Mouse (Mus musculus) spleen, adult 2 months (tissue): Measurements from ENCODE around the gene Lrig2. TPM values are rescaled to one million over a fixed set of nuclear protein-coding genes. Genes with fewer than 3 reads are reported as not detected.

Source experiments
- DNase-seq, 2 experiments: peaks; one replicate each; pipeline versions ENCODE4 v3.0.0 to v3.0.0-alpha.2; 2012 to 2021; ENCODE audit warnings: low spot score in 2 of 2, low read depth in 1 of 2
- H3K27ac ChIP-seq: fragments of 200-500 bp; 2 replicates; pipeline ENCODE4 v1.5.1; 2012; ENCODE audit warnings: low read length, inconsistent platforms; ENCODE audit not compliant: insufficient read depth
- H3K27me3 ChIP-seq: fragments of 200-500 bp; 2 replicates; pipeline ENCODE4 v1.6.1; 2012; ENCODE audit warnings: mild to moderate bottlenecking, moderate library complexity, low read length, inconsistent platforms; ENCODE audit not compliant: control insufficient read depth, insufficient read depth
- H3K36me3 ChIP-seq: fragments of 200-500 bp; 2 replicates; pipeline ENCODE4 v1.6.1; 2012; ENCODE audit warnings: mild to moderate bottlenecking, low read length, inconsistent platforms; ENCODE audit not compliant: control insufficient read depth, insufficient read depth
- H3K4me1 ChIP-seq: fragments of 200-500 bp; 2 replicates; pipeline ENCODE4 v1.6.1; 2011; ENCODE audit warnings: inconsistent platforms; ENCODE audit not compliant: control insufficient read depth, insufficient read depth, insufficient read length
- H3K4me3 ChIP-seq: fragments of 200-500 bp; 2 replicates; pipeline ENCODE4 v1.5.1; 2011; ENCODE audit warnings: mild to moderate bottlenecking, inconsistent platforms; ENCODE audit not compliant: insufficient read depth, insufficient read length; ENCODE audit errors: extremely low read depth
- CTCF ChIP-seq: fragments of 200-500 bp; IDR thresholded peaks from 2 replicates; pipeline ENCODE4 v1.5.1; 2011; ENCODE audit warnings: mild to moderate bottlenecking, inconsistent platforms; ENCODE audit not compliant: insufficient read depth, insufficient read length, insufficient replicate concordance; ENCODE audit errors: extremely low read depth
- POLR2A ChIP-seq: fragments of 200-500 bp; IDR thresholded peaks from 2 replicates; pipeline ENCODE4 v1.6.1; 2011; ENCODE audit warnings: low read depth, low read length, inconsistent platforms
- WGBS: fragments of 180-500 bp; shearing (Covaris S2); methylation state at CpG from one replicate; pipeline ENCODE4 v1.1.7; 2018; 5-methylcytosine and 5-hydroxymethylcytosine counted together
- polyA plus RNA-seq: library from polyadenylated mRNA; depleted of rRNA; stranded (reverse); fragments of >200 nt; gene quantifications from 2 replicates; pipeline ENCODE4 v1.2.3, GENCODE M21; 2012

Gene Lrig2
- polyA plus RNA-seq, 1 experiment = 6.0 TPM

DNA sequence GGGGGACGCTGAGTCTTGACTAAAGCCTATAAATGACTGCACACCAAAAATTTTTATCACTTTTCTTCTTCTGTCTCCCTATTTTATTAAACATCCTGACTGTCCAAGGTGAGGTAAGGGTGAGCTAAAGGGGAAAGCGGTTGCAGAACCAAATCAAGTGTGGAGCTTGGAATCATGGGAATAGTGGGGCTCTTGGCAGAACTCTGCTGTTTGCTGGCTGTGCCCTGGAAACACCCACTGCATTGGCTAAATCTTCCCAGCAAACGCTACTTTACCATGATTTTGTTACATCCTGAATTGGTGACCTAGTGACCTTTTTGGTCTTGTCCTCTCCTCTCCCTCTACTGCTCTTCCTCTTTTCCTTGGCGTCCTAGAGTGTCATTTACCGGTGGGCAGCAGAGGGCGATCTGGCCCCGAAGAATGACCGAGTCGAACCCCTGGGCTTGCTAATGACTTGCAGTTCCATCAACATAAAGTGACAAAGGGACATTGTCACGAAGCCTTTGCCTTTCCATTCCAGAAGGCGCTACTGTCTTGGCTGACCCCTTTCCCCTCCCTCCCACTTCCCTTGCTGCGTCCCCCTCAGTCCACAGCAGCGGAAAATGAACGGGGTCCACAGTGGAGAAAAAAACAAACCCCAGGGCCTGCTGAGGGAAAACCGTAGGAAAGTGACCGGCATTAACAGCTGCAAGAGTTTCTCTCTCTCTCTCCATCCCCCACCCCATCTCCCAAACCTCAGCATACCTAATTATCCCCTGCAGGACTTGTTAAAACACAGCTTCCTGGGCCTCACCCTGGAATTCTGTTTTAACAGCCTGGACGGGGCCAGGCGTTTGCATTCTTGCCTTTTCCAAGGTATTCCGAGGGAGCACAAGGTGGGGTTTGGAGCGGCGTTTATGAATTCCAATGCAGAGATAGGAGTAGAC is 29.7 kb upstream of the Lrig2 start:
- no peaks in the 10 kb centered on the region for H3K36me3 ChIP-seq
- TF ChIP-seq POLR2A = no peak
- peak; percentile 41; the same call in 1 of the 2 replicates for TF ChIP-seq CTCF
- H3K27ac ChIP-seq = no peak overlapping the region
- H3K4me3 ChIP-seq = no peak overlapping the region
- no peaks in the 10 kb centered on the region for H3K27me3 ChIP-seq
- H3K4me1 ChIP-seq = no peaks in the 10 kb centered on the region; the same call in 1 of the 2 replicates
- WGBS = 45% methylated on average over 21 of the region's 21 CpGs
- DNase-seq = peak in 1 of 2 experiments; percentile 40

GRCm38 (mm10) chr3:104540480-104541138 is 28.9 kb upstream of the Lrig2 start:
- WGBS = 57% methylated on average over 9 of the region's 9 CpGs
- H3K27me3 ChIP-seq = no peaks in the 10 kb centered on the region
- H3K36me3 ChIP-seq = no peaks in the 10 kb centered on the region
- TF ChIP-seq POLR2A = no peak
- TF ChIP-seq CTCF = no peak
- no peak overlapping the region for H3K4me3 ChIP-seq
- DNase-seq = no peak
- H3K4me1 ChIP-seq = no peaks in the 10 kb centered on the region; the same call in 1 of the 2 replicates
- no peak overlapping the region for H3K27ac ChIP-seq

GRCm38 (mm10) chr3:104533223-104533622 is 21.5 kb upstream of the Lrig2 start:
- Histone ChIP-seq H3K4me1 (no peaks in the 10 kb centered on the region), H3K27ac (no peak overlapping the region), H3K4me3 (no peak overlapping the region), H3K36me3 (no peaks in the 10 kb centered on the region), H3K27me3 (no peaks in the 10 kb centered on the region)
- WGBS = 90% methylated on average over 1 of the region's 1 CpGs
- DNase-seq = no peak
- TF ChIP-seq CTCF (no peak), POLR2A (no peak)

GRCm38 (mm10) chr3:104526115-104526882 is 14.6 kb upstream of the Lrig2 start:
- no peaks in the 10 kb centered on the region for H3K36me3 ChIP-seq
- TF ChIP-seq CTCF (no peak), POLR2A (no peak)
- H3K4me1 ChIP-seq = peaks cover 8% of the 10 kb centered on the region; the same call in 1 of the 2 replicates
- H3K27me3 ChIP-seq = no peaks in the 10 kb centered on the region
- no peak overlapping the region for H3K4me3 ChIP-seq
- WGBS = 84% methylated on average over 4 of the region's 4 CpGs
- DNase-seq = no peak
- H3K27ac ChIP-seq = no peak overlapping the region

DNA sequence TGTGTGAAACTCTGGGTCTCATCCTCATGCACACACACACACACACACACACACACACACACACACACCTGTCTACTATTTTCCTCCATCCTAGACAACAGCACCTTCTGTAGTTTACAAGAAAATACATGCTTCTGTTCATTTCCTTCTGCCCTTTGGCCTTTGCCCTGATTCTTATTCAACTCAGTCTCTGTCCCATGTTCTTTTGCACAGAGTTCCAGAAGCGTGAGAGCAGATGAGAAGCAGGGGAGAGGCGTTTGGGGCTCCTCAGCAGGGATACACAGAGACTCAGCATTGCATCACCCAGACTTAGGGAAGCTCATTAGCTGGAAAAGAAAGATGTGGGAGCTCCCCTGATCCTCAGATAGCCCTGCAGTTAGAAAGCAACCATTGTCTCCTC is 13.8 kb upstream of the Lrig2 start:
- Histone ChIP-seq H3K36me3 (no peaks in the 10 kb centered on the region), H3K27ac (no peak overlapping the region), H3K27me3 (no peaks in the 10 kb centered on the region), H3K4me1 (peaks cover 11% of the 10 kb centered on the region; the same call in 1 of the 2 replicates), H3K4me3 (no peak overlapping the region)
- no peak for DNase-seq
- WGBS = 79% methylated on average over 2 of the region's 2 CpGs
- TF ChIP-seq POLR2A (no peak), CTCF (no peak)

DNA sequence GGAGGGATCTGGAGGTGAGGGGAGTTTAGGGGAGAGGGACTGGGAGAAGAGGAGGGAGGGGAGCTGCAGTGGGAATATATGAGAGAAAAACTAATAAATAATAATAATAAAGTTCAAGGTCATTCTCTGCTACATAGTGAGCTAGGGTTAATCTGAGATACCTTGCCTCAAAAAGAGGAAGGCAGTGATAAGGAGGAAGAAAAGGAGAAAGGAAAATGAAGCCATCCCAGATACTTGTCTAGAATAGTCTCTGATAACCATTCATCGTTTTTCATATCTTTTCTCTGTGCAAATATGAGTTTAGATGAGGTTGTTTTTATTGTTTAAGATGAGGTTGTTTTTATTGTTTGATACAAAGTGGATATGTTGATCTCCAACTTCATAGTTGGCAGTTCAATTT is 13.3 kb upstream of the Lrig2 start:
- H3K4me1 ChIP-seq = peaks cover 12% of the 10 kb centered on the region; the same call in 1 of the 2 replicates
- no peak for TF ChIP-seq CTCF
- TF ChIP-seq POLR2A = no peak

More for the DNA sequence above, 13.3 kb upstream of the Lrig2 start:
- H3K27me3 ChIP-seq = no peaks in the 10 kb centered on the region
- H3K36me3 ChIP-seq = no peaks in the 10 kb centered on the region
- no peak for DNase-seq
- no peak overlapping the region for H3K4me3 ChIP-seq
- WGBS = 74% methylated on average over 1 of the region's 1 CpGs
- no peak overlapping the region for H3K27ac ChIP-seq
